Mouse (Mus musculus): Measurements from ENCODE around the gene Xcr1.

GRCm38 (mm10) chr9:123808583-123808982 lies 53.2 kb downstream of the Xcr1 start:
- TF ChIP-seq CTCF (IDR thresholded peaks at IDR 0.05; ENCODE audit: low read depth) (no peak), EP300 (IDR thresholded peaks at IDR 0.05; ENCODE audit: low read depth) (no peak)

Data from heart, postnatal 0 days (tissue).